Mouse (Mus musculus) hindbrain, embryonic 15.5 days (tissue): ENCODE measurements at regions not wholly inside any gene's neighbourhood (a gene's known extent, or its start where the extent isn't known, plus 50 kb on each side); places are given as distances from the start of the nearest gene placed in this dataset.

Experiments used
- ATAC-seq: fragments of 200-750 bp; cut with Nextera tagmentation; 2 replicates; pipeline ENCODE4 v1.8.0; 2017; ENCODE audit warnings: low read depth, moderate number of reproducible peaks, moderate TSS enrichment; ENCODE audit not compliant: low FRiP score
- H3K27ac ChIP-seq: fragments of 300-500 bp; sonication (generic); replicated peaks from 2 replicates; pipeline ENCODE4 v1.5.1; 2015; ENCODE audit warnings: mild to moderate bottlenecking, inconsistent platforms
- H3K27me3 ChIP-seq: fragments of 300-500 bp; sonication (generic); 2 replicates; pipeline ENCODE4 v1.6.1; 2015; ENCODE audit warnings: control low read depth, inconsistent platforms
- H3K36me3 ChIP-seq: fragments of 300-500 bp; sonication (generic); 2 replicates; pipeline ENCODE4 v1.6.1; 2015; ENCODE audit warnings: control low read depth, inconsistent platforms
- H3K4me1 ChIP-seq: fragments of 300-500 bp; sonication (generic); replicated peaks from 2 replicates; pipeline ENCODE4 v1.6.1; 2015; ENCODE audit warnings: control low read depth, inconsistent platforms
- H3K4me2 ChIP-seq: fragments of 300-500 bp; sonication (generic); 2 replicates; pipeline ENCODE4 v1.6.1; 2015; ENCODE audit warnings: moderate library complexity, mild to moderate bottlenecking, inconsistent platforms
- H3K4me3 ChIP-seq: fragments of 300-500 bp; sonication (generic); 2 replicates; pipeline ENCODE4 v1.5.1; 2015; ENCODE audit warnings: mild to moderate bottlenecking, inconsistent platforms
- H3K9ac ChIP-seq: fragments of 300-500 bp; sonication (generic); 2 replicates; pipeline ENCODE4 v1.6.1; 2015; ENCODE audit warnings: inconsistent platforms
- H3K9me3 ChIP-seq: fragments of 300-500 bp; sonication (generic); 2 replicates; pipeline ENCODE4 v1.6.1; 2016; ENCODE audit warnings: control low read depth, inconsistent platforms
- WGBS: fragments of 180-500 bp; shearing (Covaris S2); methylation state at CpG from one replicate; pipeline ENCODE4 v1.1.7; 2015; 5-methylcytosine and 5-hydroxymethylcytosine counted together

DNA sequence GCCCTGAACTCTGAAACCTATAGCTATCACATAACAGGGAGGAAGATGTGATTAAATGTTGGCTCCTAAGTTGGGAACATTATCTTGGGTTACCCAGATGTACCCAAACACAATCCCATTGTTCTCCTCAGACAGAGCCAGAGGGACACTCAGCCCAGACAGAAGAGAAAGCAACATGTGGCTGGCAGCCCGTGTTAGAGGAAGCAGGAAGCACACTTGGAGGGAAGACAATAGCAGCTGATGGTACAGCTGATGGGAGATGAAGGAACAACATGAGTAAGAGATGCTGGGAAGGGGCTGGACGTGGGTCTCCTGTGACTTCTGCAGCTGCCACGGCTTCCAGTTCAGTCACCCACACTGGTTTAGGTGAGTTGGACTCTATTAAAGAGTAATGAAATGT, 224.2 kb upstream of the Jun start:
- H3K27ac ChIP-seq: no peak overlapping the region
- 75% methylated on average over 3 of the region's 3 CpGs for WGBS
- H3K9me3 ChIP-seq: no peaks in the 10 kb centered on the region
- H3K4me3 ChIP-seq: no peak overlapping the region
- H3K4me1 ChIP-seq: peaks cover 8% of the 10 kb centered on the region
- no peak overlapping the region for H3K9ac ChIP-seq
- H3K36me3 ChIP-seq: no peaks in the 10 kb centered on the region
- no peak for ATAC-seq
- H3K4me2 ChIP-seq: no peak overlapping the region
- no peaks in the 10 kb centered on the region for H3K27me3 ChIP-seq

DNA sequence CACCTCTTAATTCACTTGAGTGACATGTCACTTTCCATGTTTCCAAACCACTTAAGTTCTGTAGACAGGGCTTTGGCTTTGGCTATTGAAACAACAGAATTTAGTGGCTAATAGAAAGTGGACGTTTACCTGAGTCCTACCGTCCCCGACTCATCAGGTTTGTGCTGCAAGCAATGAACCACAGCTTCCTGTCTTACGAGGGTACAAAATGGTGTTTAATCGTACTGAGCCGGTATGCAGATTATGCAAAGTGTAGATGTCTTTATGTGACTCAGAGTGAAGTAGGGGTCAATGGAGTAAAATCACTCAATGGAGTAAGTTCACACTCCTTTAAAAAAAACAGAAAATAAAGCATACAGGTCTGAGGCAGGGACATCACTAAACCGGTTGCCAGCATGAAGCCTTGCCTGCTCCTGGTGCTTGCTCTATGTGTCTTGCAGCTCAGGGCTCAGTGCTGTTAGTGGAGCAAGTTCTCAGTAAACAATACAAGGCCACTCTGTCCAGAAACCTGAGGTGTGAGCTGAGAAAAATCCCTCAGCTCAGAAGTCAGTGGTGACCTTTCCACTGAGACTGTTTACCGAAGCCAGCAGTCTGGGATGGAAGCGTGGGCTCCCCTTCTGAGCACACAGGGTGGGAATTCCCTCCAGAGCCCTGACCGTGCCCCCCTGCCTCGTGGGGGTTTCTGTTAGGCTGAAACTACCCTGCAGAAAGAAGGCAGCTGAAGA, 226.1 kb upstream of the Jun start:
- H3K36me3 ChIP-seq: no peaks in the 10 kb centered on the region
- H3K27ac ChIP-seq: no peak overlapping the region
- no peak overlapping the region for H3K4me3 ChIP-seq
- no peaks in the 10 kb centered on the region for H3K9me3 ChIP-seq
- no peak for ATAC-seq
- no peak overlapping the region for H3K4me2 ChIP-seq
- H3K27me3 ChIP-seq: no peaks in the 10 kb centered on the region
- peaks cover 8% of the 10 kb centered on the region for H3K4me1 ChIP-seq
- H3K9ac ChIP-seq: no peak overlapping the region
- WGBS: 49% methylated on average over 11 of the region's 11 CpGs

DNA sequence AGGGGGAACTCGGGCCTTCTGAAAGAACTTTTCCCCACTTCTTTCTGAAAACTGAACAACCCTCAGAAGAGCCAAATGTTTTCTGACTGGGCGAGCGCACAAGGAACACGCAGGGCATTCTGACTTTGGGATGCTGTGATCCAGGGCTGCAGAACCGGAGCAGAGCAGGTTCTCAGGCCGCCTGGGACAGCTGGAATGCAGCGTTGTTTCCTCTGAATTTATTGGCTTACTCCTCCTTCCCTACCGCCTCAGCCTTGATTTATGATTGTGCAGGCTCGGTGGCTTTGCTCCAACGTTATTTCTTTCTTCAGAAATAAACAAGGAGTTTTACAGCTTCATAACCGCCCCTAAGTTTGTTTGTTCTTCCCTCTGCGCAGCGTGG, 226.7 kb upstream of the Jun start:
- Histone ChIP-seq H3K4me1 (peaks cover 8% of the 10 kb centered on the region), H3K9me3 (no peaks in the 10 kb centered on the region), H3K27me3 (no peaks in the 10 kb centered on the region), H3K9ac (no peak overlapping the region), H3K4me3 (no peak overlapping the region), H3K4me2 (no peak overlapping the region), H3K27ac (no peak overlapping the region), H3K36me3 (no peaks in the 10 kb centered on the region)
- WGBS: 35% methylated on average over 13 of the region's 13 CpGs
- no peak for ATAC-seq

DNA sequence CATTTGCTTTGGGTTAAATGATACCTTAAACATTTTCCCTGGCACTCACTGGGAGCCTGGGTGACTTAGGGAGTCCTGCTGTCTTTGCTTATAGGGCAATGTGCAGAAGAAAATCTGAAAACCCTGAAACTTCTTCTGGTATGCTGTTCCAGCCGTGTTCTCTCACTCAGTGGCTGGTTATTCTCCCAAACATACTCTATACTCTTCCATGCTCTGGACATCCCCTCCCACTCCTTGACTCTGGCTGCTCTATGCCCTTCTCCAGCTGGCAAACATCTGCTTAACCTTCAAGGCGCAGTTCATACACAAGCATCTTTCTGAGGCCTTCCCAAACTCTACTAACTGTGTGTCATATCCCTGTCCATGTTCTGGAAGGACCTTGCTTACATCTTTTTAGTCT, 227.2 kb upstream of the Jun start:
- H3K36me3 ChIP-seq: no peaks in the 10 kb centered on the region
- H3K4me3 ChIP-seq: no peak overlapping the region
- no peak overlapping the region for H3K9ac ChIP-seq
- no peak for ATAC-seq
- H3K4me2 ChIP-seq: no peak overlapping the region
- H3K4me1 ChIP-seq: peaks cover 8% of the 10 kb centered on the region
- no peaks in the 10 kb centered on the region for H3K9me3 ChIP-seq
- no peak overlapping the region for H3K27ac ChIP-seq
- no peaks in the 10 kb centered on the region for H3K27me3 ChIP-seq
- WGBS: 81% methylated on average over 2 of the region's 2 CpGs

GRCm38 (mm10) chr4:95282083-95282482, 230.1 kb upstream of the Jun start:
- H3K4me3 ChIP-seq: no peak overlapping the region
- H3K27me3 ChIP-seq: no peaks in the 10 kb centered on the region
- no peak for ATAC-seq
- H3K4me1 ChIP-seq: peaks cover 8% of the 10 kb centered on the region
- H3K27ac ChIP-seq: no peak overlapping the region
- H3K9me3 ChIP-seq: no peaks in the 10 kb centered on the region
- no peak overlapping the region for H3K4me2 ChIP-seq
- no peak overlapping the region for H3K9ac ChIP-seq
- 76% methylated on average over 3 of the region's 3 CpGs for WGBS
- H3K36me3 ChIP-seq: no peaks in the 10 kb centered on the region

DNA sequence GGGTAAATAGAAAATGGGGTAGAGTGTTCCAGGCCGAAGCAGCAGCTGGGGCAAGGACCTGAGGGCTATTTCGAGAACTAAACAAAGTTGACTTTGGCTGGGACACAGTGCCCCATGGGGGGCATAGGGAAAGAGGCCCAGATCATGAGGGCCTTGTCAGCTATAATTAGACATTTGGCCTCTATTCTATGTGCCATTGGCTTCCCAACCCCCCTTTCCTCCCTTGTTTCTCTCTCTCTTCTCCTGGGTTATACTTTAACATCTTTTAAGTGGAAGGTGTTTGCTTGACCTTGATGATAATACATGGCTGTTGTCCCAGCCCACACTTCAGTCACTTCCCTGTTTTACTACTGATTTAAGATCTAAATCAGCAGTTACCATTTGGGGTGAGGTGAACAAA, 231.8 kb upstream of the Jun start:
- no peak overlapping the region for H3K4me3 ChIP-seq
- H3K27me3 ChIP-seq: no peaks in the 10 kb centered on the region
- H3K36me3 ChIP-seq: no peaks in the 10 kb centered on the region
- no peak overlapping the region for H3K4me2 ChIP-seq
- 80% methylated on average over 2 of the region's 2 CpGs for WGBS
- H3K27ac ChIP-seq: no peak overlapping the region
- no peaks in the 10 kb centered on the region for H3K9me3 ChIP-seq
- no peak for ATAC-seq
- H3K4me1 ChIP-seq: peaks cover under 1% of the 10 kb centered on the region; the same call in 1 of the 2 replicates
- H3K9ac ChIP-seq: no peak overlapping the region

DNA sequence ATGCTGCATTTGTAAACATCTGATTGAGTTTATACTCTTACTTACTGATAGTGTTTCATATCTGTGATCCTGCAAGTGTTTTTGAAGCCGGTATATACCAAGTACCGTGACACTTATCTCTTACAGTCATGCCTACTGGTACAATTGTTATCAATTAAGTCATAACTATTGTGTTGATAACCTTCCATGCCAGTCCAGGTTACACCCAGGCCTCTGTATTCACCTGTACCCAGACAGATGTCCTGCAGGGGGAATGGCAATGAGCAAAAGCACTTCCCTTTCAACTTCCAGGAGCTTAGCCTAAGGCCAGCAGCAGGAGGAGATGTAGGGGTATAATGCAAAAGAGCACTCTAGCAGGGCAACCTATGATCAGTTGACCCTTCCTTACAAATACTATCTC, 232.2 kb upstream of the Jun start:
- Histone ChIP-seq H3K36me3 (no peaks in the 10 kb centered on the region), H3K4me1 (no peaks in the 10 kb centered on the region), H3K27ac (no peak overlapping the region), H3K27me3 (no peaks in the 10 kb centered on the region), H3K4me3 (no peak overlapping the region), H3K4me2 (no peak overlapping the region), H3K9ac (no peak overlapping the region), H3K9me3 (no peaks in the 10 kb centered on the region)
- ATAC-seq: no peak
- WGBS: 96% methylated on average over 2 of the region's 2 CpGs

DNA sequence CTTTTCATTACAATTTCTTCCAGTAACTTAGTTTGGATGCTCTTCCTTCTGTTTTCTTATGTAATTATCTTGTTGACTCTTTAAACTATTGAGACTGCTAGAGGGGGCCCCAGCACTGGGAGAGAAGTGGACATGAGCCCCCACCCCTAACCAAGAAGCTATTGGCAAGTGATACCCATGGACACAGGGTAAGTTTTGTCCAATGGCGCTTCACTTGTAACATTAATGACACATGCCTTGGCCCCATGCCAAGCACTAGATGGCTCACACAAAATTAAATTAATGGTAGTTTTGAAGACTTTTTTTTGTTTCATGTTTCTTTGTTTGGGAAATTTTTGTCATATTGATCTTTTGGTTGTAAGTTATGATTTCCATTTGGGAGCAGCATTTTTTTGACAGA, 232.7 kb upstream of the Jun start:
- no peak overlapping the region for H3K4me2 ChIP-seq
- no peaks in the 10 kb centered on the region for H3K36me3 ChIP-seq
- H3K9me3 ChIP-seq: no peaks in the 10 kb centered on the region
- WGBS: 86% methylated on average over 1 of the region's 1 CpGs
- H3K27me3 ChIP-seq: no peaks in the 10 kb centered on the region
- H3K4me3 ChIP-seq: no peak overlapping the region
- H3K27ac ChIP-seq: no peak overlapping the region
- no peak overlapping the region for H3K9ac ChIP-seq
- no peaks in the 10 kb centered on the region for H3K4me1 ChIP-seq
- ATAC-seq: no peak

DNA sequence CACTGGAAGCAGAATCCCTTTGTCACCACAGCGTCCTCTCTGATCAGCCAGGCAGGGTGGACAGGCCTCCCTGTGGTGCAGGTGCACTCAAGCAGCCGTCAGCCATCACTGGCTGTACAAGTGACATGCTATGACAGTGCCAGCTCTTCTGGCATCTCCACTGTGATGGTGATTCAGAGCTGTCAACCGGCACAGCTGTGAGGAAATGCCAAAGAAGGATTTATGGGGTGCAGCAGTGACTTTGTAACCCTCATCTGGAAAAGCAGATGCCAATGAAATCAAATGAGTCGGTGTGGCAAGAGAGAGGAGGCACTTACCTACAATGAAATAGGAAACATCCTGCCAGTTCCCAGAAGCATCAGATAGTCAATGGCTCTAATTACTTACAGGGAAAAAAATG, 238.3 kb upstream of the Jun start:
- ATAC-seq: no peak
- Histone ChIP-seq H3K4me2 (no peak overlapping the region), H3K9me3 (no peaks in the 10 kb centered on the region), H3K9ac (no peak overlapping the region), H3K4me1 (no peaks in the 10 kb centered on the region), H3K27me3 (no peaks in the 10 kb centered on the region), H3K27ac (no peak overlapping the region), H3K4me3 (no peak overlapping the region), H3K36me3 (no peaks in the 10 kb centered on the region)
- 50% methylated on average over 4 of the region's 4 CpGs for WGBS

- Histone ChIP-seq H3K4me1 (no peaks in the 10 kb centered on the region), H3K27me3 (no peaks in the 10 kb centered on the region), H3K9me3 (no peaks in the 10 kb centered on the region), H3K9ac (no peak overlapping the region), H3K4me3 (no peak overlapping the region), H3K27ac (no peak overlapping the region), H3K4me2 (no peak overlapping the region), H3K36me3 (no peaks in the 10 kb centered on the region)
- 60% methylated on average over 4 of the region's 4 CpGs for WGBS
- ATAC-seq: no peak
Measured at GRCm38 (mm10) chr4:95294110-95294509, 242.1 kb upstream of the Jun start.

- H3K9ac ChIP-seq: no peak overlapping the region
- H3K36me3 ChIP-seq: no peaks in the 10 kb centered on the region
- no peaks in the 10 kb centered on the region for H3K27me3 ChIP-seq
- no peak overlapping the region for H3K4me3 ChIP-seq
- no peak overlapping the region for H3K27ac ChIP-seq
- no peak overlapping the region for H3K4me2 ChIP-seq
- no peaks in the 10 kb centered on the region for H3K4me1 ChIP-seq
- no peak for ATAC-seq
- H3K9me3 ChIP-seq: no peaks in the 10 kb centered on the region
- 95% methylated on average over 2 of the region's 2 CpGs for WGBS
Measured at GRCm38 (mm10) chr4:95301907-95302306, 249.9 kb upstream of the Jun start.

DNA sequence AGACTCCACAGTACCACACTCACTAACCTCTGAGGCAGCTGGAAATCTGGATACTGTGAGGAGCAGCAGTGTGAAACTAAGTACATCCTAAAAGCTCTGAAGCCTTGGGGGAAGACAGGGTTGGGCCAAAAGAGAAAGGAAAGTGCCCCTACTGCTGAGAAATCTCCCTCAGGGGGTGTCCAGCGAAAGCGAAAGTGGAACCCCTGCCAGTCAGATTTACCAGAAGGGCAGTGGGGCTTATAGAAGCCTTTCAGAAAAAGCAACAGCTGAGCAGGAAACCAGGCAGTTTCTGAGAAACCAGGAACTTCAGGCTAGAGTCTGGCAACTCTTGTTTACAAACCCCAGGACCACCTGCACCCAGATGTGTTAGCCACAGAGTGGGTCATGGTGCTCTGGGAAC, 251.3 kb upstream of the Jun start:
- no peak overlapping the region for H3K4me2 ChIP-seq
- no peaks in the 10 kb centered on the region for H3K36me3 ChIP-seq
- no peaks in the 10 kb centered on the region for H3K9me3 ChIP-seq
- no peak overlapping the region for H3K27ac ChIP-seq
- 49% methylated on average over 2 of the region's 2 CpGs for WGBS
- H3K27me3 ChIP-seq: no peaks in the 10 kb centered on the region
- no peak overlapping the region for H3K4me3 ChIP-seq
- no peak overlapping the region for H3K9ac ChIP-seq
- H3K4me1 ChIP-seq: no peaks in the 10 kb centered on the region
- ATAC-seq: no peak

DNA sequence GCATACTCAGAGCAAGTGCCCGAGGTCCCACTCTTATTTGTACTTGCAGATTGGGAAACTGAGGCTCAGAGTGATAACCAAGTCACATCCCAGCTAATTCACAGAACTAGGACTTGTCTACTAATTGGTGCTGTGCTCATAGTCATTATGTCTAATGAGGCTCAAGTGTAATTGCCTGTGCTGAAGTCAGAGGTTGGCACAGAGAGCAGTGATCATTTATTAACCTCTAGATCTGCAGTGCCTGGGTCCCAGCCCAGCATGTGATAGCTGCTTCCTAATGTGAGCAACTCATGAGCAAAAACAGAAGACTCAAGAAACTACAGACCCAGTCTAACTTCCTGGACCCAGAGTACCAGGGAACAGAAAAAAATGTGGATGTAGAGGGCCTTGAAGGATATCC, 252.0 kb upstream of the Jun start:
- no peak overlapping the region for H3K9ac ChIP-seq

More for the DNA sequence above, 252.0 kb upstream of the Jun start:
- no peaks in the 10 kb centered on the region for H3K9me3 ChIP-seq
- no peaks in the 10 kb centered on the region for H3K36me3 ChIP-seq
- H3K4me3 ChIP-seq: no peak overlapping the region
- no peak overlapping the region for H3K4me2 ChIP-seq
- no peak overlapping the region for H3K27ac ChIP-seq
- WGBS: 82% methylated on average over 1 of the region's 1 CpGs
- no peaks in the 10 kb centered on the region for H3K27me3 ChIP-seq
- H3K4me1 ChIP-seq: no peaks in the 10 kb centered on the region
- no peak for ATAC-seq
